Mouse (Mus musculus) yolk sac, embryonic 10.5 days (tissue): Measurements from ENCODE around the gene Zfp784.
A peak's percentile ranks its signal among the peaks of the same experiment; 100 is the strongest.
"Not testable (repeated sequence)": the region's sequence is repeated elsewhere in the genome, so short reads cannot be mapped to it uniquely, and the experiment has no call there.

Source experiments
- DNase-seq: peaks from one replicate; pipeline ENCODE4 v3.0.0-alpha.2; 2017; ENCODE audit warnings: low spot score

The Zfp784 gene

GRCm38 (mm10) chr7:5020000-5020681 lies 18.1 kb downstream of the Zfp784 start, which contains the start of the genes Zfp865 and Ccdc106:
Zfp865 (plus strand) TSS chr7:5020376.
Ccdc106 (plus strand) TSS chr7:5020553.
- peak; percentile 99 for DNase-seq

GRCm38 (mm10) chr7:5019576-5019975 lies 18.7 kb downstream of the Zfp784 start:
- not testable (repeated sequence) for DNase-seq

GRCm38 (mm10) chr7:5017931-5018330 lies 20.3 kb downstream of the Zfp784 start:
- DNase-seq: no peak

DNA sequence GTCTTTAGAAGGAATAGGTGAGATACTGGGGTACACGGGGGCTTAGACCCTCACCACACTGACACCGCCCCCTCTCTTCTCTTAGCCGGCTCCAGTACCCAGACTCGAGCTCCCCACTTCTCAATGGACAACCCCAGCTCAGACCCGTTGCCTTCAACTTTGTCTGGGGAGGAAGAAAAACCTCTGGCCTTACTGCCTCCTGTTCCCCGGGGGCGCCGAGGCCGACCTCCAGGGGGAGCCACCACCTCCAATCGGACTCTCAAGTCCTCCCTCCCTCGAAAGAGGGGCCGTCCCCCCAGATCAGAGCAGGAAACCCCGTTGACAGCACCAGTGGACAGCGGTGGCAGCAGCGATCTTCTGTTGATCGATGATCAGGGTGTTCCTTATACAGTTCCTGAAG lies 20.9 kb downstream of the Zfp784 start:
- no peak for DNase-seq

GRCm38 (mm10) chr7:5016920-5017319 lies 21.3 kb downstream of the Zfp784 start:
- no peak for DNase-seq

- no peak for DNase-seq
These were observed 22.2 kb downstream of the Zfp784 start for GRCm38 (mm10) chr7:5016057-5016456.

GRCm38 (mm10) chr7:5015118-5016001 lies 22.9 kb downstream of the Zfp784 start, which contains the start of gene Gm44973:
Gm44973 (plus strand) TSS chr7:5015496.
- DNase-seq: peak; percentile 98

DNA sequence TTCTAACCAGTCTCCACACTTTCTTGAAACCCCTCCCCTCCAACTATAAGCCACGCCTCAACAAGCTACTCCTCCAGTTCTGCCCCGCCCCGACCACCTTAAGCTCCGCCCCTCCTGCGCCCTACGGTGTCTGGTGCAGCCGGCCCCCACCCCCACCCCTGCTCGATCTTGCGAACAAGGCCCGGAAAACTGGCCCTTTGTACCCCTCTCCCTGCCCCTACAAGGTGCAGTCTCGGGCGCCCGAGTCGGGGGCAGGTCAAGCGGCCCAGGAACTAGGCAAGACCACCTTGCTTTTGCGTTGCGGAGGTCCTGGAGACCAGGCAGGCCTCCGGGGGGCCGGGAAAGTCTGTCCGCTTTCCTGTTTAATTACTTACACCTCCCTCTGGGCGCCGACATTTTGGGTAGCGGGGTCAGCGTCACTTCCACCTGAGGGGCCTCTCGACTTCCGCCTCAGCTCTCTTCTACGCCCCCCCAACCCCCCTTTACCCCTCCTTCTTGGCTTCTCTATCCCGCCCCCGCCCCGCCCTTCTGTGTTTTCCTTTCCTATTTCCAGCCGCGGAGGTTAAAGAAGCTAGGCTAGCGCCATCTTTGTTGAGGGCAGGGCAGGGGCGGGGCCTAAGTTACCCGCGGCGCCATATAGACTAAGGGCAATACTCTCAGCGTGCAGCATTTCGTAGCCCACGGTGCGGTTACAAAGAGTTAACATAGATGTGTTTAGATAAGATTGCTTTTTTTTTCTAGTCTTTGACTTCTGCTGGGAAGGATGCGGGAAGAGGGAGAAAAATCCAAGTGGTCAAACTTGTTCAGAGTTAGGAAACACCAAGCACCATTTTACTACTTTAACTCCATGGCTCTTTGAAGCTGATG lies 23.8 kb downstream of the Zfp784 start, which contains the start of the genes Zfp524 and Fiz1:
Gene Zfp524, plus strand, starts transcription at position 165 of the 867 bp plus-strand sequence.
Gene Fiz1, minus strand, starts transcription at position 447 of the 867 bp plus-strand sequence.
- peak; percentile 98 for DNase-seq

- DNase-seq: no peak
These were observed 25.3 kb downstream of the Zfp784 start for GRCm38 (mm10) chr7:5012681-5013513.

DNA sequence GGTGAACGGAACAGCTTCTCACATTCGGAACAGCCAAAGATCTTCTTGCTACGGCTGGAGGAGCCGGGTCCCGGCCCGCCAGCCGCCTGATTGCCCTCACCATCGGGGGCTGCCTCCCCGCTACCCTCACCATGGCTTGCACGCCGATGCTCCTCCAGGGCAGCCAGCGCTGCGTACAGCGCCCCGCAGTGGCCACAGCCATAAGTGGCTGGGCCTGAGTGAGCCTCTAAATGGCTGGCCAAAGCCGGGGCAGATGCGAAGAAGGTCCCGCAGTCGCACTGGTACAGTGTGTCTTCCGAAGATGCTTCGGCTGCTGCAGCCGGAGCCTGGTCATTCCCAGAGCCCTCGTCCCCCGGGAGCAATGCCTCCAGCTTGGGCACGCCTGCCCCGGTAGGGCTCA lies 30.0 kb downstream of the Zfp784 start:
- no peak for DNase-seq

GRCm38 (mm10) chr7:5002876-5003275 lies 35.4 kb downstream of the Zfp784 start:
- DNase-seq: not testable (repeated sequence)

DNA sequence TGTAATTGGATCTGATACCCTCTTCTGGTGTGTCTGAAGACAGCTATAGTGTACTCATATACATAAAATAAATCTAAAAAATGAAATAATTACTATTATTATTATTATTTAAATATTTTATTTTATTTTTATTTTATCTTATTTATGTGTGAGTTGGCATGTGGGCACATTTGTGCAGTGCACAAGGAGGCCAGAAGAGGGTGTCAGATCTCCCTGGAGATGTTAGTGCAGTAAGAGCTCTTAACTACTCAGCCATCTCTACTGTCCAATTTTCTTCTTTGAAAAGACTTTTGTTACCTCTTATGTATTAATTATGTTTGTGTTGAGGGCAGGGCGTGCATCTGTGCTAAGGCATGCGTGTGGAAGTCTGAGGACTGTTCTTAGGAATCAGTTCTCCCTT lies 38.4 kb downstream of the Zfp784 start:
- no peak for DNase-seq

DNA sequence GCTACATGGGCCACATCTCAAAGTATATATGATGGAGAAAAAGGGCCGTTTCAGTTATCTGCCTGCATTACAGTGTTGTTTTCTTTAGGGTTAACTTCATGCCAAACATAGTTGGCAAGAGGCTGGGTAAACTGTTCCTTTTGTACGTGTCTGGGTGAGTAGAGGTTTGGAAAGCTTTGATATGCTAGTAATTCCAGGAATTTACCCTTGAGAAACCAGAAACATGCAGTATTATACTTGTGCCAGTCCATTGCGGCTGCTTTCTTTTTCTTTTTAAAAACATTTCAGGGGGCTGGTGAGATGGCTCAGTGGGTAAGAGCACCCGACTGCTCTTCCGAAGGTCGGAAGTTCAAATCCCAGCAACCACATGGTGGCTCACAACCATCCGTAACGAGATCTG lies 41.3 kb downstream of the Zfp784 start:
- DNase-seq: no peak

DNA sequence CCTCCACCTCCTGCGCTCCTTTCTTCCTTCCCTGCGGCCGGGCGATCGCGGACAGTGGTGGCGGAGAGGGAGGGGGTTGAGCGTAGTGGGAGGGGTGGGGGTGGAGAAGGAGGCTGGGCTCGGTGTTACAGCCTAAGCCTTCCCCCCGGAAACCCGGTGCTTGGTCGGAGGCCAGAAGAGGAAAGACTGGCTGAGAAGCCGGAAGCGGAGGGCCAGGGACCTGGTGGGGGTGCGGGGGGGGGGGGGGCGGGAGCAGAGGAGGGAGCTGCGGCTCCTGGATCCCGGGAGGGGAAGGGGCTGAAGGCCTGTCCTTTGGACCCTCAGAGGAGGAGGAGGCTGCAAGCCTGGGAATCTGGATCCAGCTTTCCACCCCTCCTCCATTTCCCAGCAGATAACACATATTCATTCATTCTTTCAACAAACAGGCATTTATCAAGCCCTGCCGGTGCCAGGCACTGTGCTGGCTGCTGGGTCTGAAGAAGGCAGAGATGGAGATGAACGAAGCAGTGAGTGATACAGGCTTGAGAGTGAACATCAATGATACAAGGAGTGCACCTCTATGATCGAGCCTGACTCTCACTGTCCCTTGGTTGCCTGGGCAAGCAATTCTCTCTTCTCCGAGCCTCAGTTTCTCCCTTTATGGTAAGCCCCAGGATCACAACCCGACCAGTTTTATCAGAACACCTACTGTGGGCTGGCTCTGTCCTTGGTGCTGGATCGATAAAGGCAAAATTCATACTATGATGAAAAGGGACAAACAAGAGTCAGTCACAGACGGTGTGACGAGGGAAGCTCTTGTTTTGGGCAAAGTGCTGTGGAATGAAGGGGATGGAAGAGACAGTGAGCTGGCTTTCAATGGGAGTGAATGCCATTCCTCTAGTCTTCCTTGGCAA lies 42.0 kb downstream of the Zfp784 start, which contains the start of gene Zfp579:
Gene Zfp579, minus strand, starts transcription at position 156 of the 893 bp plus-strand sequence.
- DNase-seq: peak; percentile 90

DNA sequence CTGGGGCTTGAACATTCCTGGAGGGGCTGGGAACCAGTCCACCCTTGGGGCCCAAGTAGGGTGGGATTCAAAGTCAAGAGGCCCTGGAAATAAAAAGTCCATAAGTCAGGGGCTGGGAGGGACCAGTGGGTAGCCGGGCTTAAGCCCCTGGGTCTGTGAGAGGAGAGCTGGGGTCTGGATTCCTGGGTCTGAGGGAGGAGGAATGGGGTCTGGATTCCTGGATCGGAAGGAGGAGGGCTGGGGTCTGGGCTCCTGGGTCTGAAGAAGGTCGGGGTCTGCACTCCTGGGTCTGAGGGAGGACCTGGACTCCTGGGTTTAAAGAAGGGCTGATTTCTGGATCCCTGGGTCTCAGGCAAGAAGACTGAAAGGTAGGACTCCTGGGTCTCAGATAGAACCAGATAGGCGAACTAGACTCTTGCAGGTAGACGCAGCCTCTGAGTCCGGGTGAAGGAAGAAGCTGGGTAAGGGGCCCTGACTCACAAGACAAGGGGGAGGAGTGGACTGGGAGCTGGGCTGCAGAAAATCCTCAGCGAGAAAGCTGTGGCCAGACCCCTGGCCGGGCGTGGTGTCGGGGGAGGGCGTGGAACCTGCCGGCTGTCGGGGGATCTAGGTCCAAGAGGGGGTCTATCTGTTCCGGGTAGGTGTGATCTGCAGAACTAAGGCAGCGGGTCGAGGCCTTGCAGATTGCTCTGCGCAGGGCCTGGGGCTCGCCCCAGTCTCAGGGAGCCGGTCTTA lies 42.8 kb downstream of the Zfp784 start:
- no peak for DNase-seq

DNA sequence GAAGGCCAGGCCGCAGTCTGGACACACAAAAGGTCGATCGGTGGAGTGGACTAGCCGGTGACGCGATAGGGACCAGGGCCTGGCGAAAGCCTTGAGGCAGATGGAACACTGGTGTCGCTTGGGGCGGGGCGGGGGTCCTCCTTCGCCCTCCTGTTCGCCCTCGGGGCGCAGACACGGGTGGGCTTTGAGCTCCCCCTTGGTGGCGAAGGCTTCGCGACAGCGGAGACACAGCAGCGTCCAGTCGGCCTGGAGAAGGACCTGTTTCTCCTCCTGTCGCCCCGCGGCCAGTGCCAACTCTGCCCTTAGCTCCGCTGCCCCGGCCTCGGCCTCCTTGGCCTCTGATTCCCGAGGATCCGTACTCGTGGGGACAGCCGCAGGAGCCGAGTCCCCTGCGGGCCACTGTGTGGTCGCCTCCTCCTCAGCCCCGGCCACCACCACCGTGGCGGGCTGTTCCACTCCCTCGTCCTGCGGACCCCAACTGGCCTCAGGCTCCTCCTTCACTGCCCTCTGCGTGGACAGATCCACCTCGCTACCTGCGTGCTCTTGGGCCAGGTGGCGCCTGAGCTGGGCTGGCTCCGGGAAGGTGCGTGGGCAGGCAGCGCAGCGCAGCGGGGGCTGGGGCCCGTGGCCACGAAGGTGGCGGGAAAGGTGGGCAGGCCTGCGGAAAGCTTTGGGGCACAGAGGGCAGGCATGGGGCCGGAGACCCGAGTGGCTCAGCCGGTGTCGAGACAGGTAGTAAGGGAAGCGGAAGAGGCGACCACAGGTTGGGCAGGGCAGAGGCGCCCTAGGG lies 44.1 kb downstream of the Zfp784 start:
- no peak for DNase-seq

DNA sequence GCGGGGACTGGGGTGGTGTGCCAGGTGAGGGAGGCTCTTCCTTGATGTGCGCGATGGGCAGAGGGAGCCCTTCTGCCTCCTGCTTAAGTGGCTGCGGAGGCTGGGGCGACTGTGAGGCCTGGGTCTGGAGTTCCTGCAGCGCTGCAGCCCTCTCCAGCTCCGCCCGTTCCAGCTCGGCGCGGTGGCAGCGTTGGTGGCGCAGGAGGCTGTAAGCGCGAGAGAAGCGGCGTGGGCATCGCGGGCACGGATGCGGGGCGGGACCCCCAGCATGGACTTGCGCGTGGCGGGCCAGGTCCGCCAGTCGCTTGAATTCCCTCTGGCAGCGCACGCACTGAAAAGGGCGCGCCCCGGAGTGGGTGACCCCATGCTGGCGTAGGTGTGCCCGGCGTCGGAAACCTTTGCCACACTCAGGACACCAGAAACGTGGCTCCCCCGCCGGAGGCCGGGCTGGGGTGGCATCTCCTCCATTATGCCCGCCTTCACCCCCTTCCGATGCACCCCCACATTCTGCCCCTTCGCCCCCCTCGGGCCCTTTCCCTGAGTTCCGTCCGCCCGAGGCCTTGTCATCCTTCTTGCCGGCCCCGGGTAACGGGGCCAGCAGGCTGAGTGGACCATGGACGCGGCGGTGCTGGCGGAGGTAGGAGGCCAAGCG lies 44.8 kb downstream of the Zfp784 start:
- no peak for DNase-seq

DNA sequence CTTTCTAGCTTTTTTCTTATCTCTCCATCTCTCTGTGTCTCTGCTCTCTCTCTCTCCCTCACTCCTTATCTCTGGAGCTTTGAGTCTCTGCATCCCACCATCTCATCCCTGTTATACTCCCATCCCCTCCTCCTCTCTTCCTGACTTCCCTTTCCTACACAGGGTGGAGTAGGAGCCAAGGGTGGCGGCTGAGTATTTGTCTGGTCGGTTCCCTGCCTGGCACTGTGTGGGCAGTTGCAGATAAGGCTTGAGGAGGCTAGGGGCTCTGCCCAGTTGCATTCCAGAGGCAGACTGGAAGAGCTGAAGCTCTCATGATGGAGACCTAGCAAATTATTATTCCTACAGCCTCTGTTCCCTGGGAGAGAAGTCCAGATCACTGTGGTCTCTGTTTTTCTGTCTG lies 50.0 kb downstream of the Zfp784 start:
- no peak for DNase-seq
